Comparison of ENCODE assay signal across 8 mouse cellular contexts in the genomic region with DNA sequence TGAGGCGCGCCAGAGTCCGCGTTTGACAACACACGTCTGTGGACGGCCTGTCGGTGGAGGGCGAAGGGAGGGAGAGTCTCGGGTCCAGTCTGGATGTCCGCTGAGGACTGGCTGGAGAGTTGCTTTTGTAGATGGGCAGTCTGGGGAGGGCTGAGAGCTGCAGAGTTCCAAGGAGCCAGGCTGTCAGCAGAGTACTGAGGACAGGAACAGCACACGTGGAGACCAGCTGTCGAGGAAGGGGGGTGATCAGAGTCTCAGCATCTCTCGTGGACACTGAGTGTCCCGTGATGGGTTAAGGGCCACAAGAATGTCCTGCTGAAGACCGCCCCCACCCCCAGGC. TPM values are rescaled to one million over a fixed set of nuclear protein-coding genes. Genes with fewer than 3 reads are reported as not detected.
A peak's percentile ranks its signal among the peaks of the same experiment; 100 is the strongest.
DNase-seq lines count a peak whose midpoint lies in the region; ATAC-seq and TF ChIP-seq lines count a peak whose summit lies in the region.

No protein-coding gene starts in this region.

- no peak for TF ChIP-seq POLR2A in cortical plate, adult 2 months (IDR thresholded peaks at IDR 0.05; ENCODE audit: extremely low read depth, insufficient read depth, low read length)

- H3K4me2 ChIP-seq in kidney, embryonic 15.5 days = peak overlapping the region; percentile 67
- peak overlapping the region; percentile 82 for H3K4me2 ChIP-seq in hindbrain, embryonic 16.5 days (ENCODE audit: low read length)
- H3K4me2 ChIP-seq in midbrain, embryonic 15.5 days = peak overlapping the region; percentile 75

- peak overlapping the region; percentile 70 for H3K27ac ChIP-seq in kidney, embryonic 15.5 days
- no peak overlapping the region for H3K27ac ChIP-seq in cortical plate, adult 2 months (ENCODE audit: insufficient read depth, low read length)
- peak overlapping the region; percentile 73; the same call in 1 of the 2 replicates for H3K27ac ChIP-seq in hindbrain, embryonic 16.5 days (ENCODE audit: low read depth, low read length)
- peak overlapping the region; percentile 69 for H3K27ac ChIP-seq in midbrain, embryonic 15.5 days

- peaks cover 24% of the 10 kb centered on the region for H3K36me3 ChIP-seq in kidney, embryonic 15.5 days
- no peaks in the 10 kb centered on the region for H3K36me3 ChIP-seq in hindbrain, embryonic 16.5 days (ENCODE audit: control insufficient read depth, insufficient read depth, low read length)
- peaks cover 2% of the 10 kb centered on the region; the same call in 1 of the 2 replicates for H3K36me3 ChIP-seq in midbrain, embryonic 15.5 days (replicated peaks)

- H3K4me3 ChIP-seq in kidney, embryonic 15.5 days (replicated peaks) = peak overlapping the region; percentile 75
- peak overlapping the region; percentile 68 for H3K4me3 ChIP-seq in cortical plate, adult 2 months (ENCODE audit: insufficient read depth, low read length)
- H3K4me3 ChIP-seq in hindbrain, embryonic 16.5 days (ENCODE audit: low read length) = peak overlapping the region; percentile 73
- peak overlapping the region; percentile 58 for H3K4me3 ChIP-seq in midbrain, embryonic 15.5 days

- 1% methylated on average over 15 of the region's 15 CpGs for WGBS in kidney, embryonic 15.5 days
- 1% methylated on average over 15 of the region's 15 CpGs for WGBS in hindbrain, embryonic 16.5 days
- 1% methylated on average over 15 of the region's 15 CpGs for WGBS in midbrain, embryonic 15.5 days

- H3K27me3 ChIP-seq in kidney, embryonic 15.5 days = no peaks in the 10 kb centered on the region
- no peaks in the 10 kb centered on the region for H3K27me3 ChIP-seq in hindbrain, embryonic 16.5 days (replicated peaks; ENCODE audit: control insufficient read depth, insufficient read depth, low read length)
- H3K27me3 ChIP-seq in midbrain, embryonic 15.5 days (replicated peaks) = no peaks in the 10 kb centered on the region

- no peak for TF ChIP-seq CTCF in cortical plate, adult 2 months (IDR thresholded peaks at IDR 0.05; ENCODE audit: extremely low read depth, insufficient read depth, low read length)

- ATAC-seq in kidney, embryonic 15.5 days (replicated peaks; ENCODE audit: low FRiP score) = peak; percentile 71
- ATAC-seq in hindbrain, embryonic 16.5 days = peak; percentile 64
- peak; percentile 79 for ATAC-seq in midbrain, embryonic 15.5 days (replicated peaks)

- H3K4me1 ChIP-seq in kidney, embryonic 15.5 days = peaks cover 22% of the 10 kb centered on the region
- no peaks in the 10 kb centered on the region; the same call in none of the 2 replicates for H3K4me1 ChIP-seq in cortical plate, adult 2 months (ENCODE audit: control insufficient read depth, insufficient read depth, low read length)
- H3K4me1 ChIP-seq in hindbrain, embryonic 16.5 days (ENCODE audit: control insufficient read depth, insufficient read depth, low read depth, low read length) = peaks cover 16% of the 10 kb centered on the region
- H3K4me1 ChIP-seq in midbrain, embryonic 15.5 days = peaks cover 15% of the 10 kb centered on the region

- peak overlapping the region; percentile 75 for H3K9ac ChIP-seq in kidney, embryonic 15.5 days
- peak overlapping the region; percentile 80 for H3K9ac ChIP-seq in hindbrain, embryonic 16.5 days (ENCODE audit: low read depth, low read length)
- peak overlapping the region; percentile 49 for H3K9ac ChIP-seq in midbrain, embryonic 15.5 days

- no peaks in the 10 kb centered on the region for H3K9me3 ChIP-seq in kidney, embryonic 15.5 days (replicated peaks)
- no peaks in the 10 kb centered on the region for H3K9me3 ChIP-seq in hindbrain, embryonic 16.5 days (ENCODE audit: control insufficient read depth, low read length)
- H3K9me3 ChIP-seq in midbrain, embryonic 15.5 days = no peaks in the 10 kb centered on the region

- no peak for DNase-seq in kidney, adult 8-10 months
- no peak for DNase-seq in B cell, adult 2 months
- no peak for DNase-seq in right cerebral cortex, postnatal 36 days (ENCODE audit: low spot score in 2 of 2)
- no peak for DNase-seq in kidney, adult 9 months

RNA-seq across cellular contexts. Expression of gene Farp2, which starts 0.4 kb away (rescaled TPM):
- polyA plus RNA-seq in kidney, embryonic 15.5 days (2015; fragmentation: Nextera tagmentation; extraction: Ambion mirVana) = 7.9 and 9.2 TPM in 2 replicates
- polyA plus RNA-seq in cortical plate, adult 2 months (2012; rRNA removed) = 4.1 and 5.1 TPM in 2 replicates
- 3.5 and 4.4 TPM in 2 replicates for polyA plus RNA-seq in hindbrain, embryonic 16.5 days (2015; fragmentation: Nextera tagmentation; extraction: Ambion mirVana)
- polyA plus RNA-seq in midbrain, embryonic 15.5 days (2015; fragmentation: Nextera tagmentation; extraction: Ambion mirVana) = 4.6 and 5.0 TPM in 2 replicates

RNA-seq across cellular contexts. Expression of gene Hdlbp, which starts 33.7 kb away (rescaled TPM):
- 154 and 158 TPM in 2 replicates for polyA plus RNA-seq in kidney, embryonic 15.5 days (2015; fragmentation: Nextera tagmentation; extraction: Ambion mirVana)
- 92.1 and 93.3 TPM in 2 replicates for polyA plus RNA-seq in cortical plate, adult 2 months (2012; rRNA removed)
- polyA plus RNA-seq in hindbrain, embryonic 16.5 days (2015; fragmentation: Nextera tagmentation; extraction: Ambion mirVana) = 68.5 and 72.5 TPM in 2 replicates
- 70.9 and 71.1 TPM in 2 replicates for polyA plus RNA-seq in midbrain, embryonic 15.5 days (2015; fragmentation: Nextera tagmentation; extraction: Ambion mirVana)
